Mouse (Mus musculus): ENCODE data around the gene Arf5.

DNA sequence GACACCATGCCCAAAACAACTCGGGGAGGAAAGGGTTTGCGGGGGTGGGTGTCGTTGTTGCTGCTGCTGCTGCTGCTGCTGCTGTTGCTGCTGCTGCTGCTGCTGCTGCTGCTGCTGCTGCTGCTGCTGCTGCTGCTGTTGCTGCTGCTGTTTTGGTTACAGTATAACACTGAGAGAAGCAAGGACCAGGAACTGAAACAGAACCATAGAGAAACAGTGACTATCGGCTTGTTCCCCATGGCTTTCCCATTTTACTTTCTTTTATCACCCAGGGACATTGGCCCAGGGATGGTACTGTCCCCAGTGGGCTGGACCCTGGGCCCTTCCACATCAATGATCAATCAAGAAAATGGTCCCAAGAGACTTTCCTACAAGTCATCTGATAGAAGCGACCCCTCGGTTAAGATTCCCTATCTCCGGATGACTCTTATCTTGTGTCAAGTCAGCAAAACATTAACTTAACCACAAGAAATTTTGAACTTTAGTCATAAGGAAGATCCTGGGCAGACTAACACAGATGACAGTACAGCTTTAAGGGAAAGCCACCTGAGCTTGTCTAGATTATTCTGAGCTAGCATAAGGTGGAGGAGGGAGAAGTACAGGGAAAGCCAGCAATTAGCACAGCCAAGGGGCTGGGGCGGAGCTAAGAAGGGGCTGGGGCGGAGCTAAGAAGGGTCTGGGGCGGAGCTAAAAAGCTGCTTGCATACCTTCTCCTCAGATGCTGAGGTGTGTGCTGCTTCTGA lies 7.6 kb downstream of the Arf5 start:
- TF ChIP-seq EP300 (IDR thresholded peaks at IDR 0.05; ENCODE audit: insufficient read depth, low read depth, low read length) (no peak), POLR2A (IDR thresholded peaks at IDR 0.05; ENCODE audit: insufficient read depth, low read depth, low read length) (no peak), CTCF (IDR thresholded peaks at IDR 0.05) (no peak)
